Mouse (Mus musculus) left cerebral cortex, postnatal 36 days (tissue): ENCODE measurements around the gene Sh2d1a. TPM values are rescaled to one million over a fixed set of nuclear protein-coding genes. Genes with fewer than 3 reads are reported as not detected.

Source experiments
- DNase-seq, 2 experiments: peaks; one replicate each; pipeline ENCODE4 v3.0.0; 2021 to 2022; ENCODE audit warnings: low spot score in 2 of 2, mixed read lengths in 1 of 2
- intact Hi-C: fragments of 180-260 bp; cut with DNase I; formaldehyde crosslinking; loops from one replicate; pipeline ENCODE4 v1.15.1; 2025
- total RNA-seq, 2 experiments: library from RNA; stranded (reverse); gene quantifications; 2 replicates each; pipeline ENCODE4 v1.2.3; 2021

Gene Sh2d1a
- not detected for total RNA-seq

DNA sequence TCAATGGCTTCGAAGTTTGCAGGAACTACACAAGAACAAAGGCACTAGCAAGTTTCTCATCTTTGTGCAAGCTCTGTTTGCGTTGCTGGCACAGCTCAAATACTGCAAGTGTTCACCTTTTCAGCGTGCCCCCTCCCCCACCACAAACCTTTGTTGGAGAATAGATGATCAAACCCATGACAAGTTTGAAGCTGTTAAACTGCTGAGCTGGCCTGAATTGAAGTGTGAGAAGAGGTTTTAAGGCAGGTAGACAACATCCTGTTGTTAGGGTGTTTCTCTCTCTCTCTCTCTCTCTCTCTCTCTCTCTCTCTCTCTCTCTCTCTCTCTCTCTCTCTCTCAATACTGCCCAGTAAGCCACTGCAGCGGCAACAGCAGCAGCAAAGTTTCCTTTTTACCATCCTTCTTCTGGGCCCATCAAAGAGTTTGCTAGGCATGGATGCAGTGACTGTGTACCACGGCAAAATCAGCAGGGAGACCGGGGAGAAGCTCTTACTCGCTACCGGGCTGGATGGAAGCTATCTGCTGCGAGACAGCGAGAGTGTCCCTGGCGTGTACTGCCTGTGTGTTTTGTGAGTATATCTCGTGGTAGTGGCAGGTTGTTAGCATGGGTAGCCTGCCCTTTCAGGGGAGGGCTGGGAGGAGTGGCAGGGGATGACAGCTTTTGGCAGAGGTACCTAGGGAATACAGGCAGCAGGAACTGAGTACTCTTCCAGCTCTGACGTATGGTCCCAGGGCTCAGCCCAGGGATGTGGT lies at the start of gene Sh2d1a:
Gene Sh2d1a (plus strand): TSS at position 163 of the 753 bp plus-strand sequence.
- no peak for DNase-seq
- intact Hi-C loops: no loop called here

GRCm38 (mm10) chrX:42453001-42453400 lies 49.3 kb upstream of the Sh2d1a start:
- intact Hi-C loops: no loop called here
- no peak for DNase-seq

DNA sequence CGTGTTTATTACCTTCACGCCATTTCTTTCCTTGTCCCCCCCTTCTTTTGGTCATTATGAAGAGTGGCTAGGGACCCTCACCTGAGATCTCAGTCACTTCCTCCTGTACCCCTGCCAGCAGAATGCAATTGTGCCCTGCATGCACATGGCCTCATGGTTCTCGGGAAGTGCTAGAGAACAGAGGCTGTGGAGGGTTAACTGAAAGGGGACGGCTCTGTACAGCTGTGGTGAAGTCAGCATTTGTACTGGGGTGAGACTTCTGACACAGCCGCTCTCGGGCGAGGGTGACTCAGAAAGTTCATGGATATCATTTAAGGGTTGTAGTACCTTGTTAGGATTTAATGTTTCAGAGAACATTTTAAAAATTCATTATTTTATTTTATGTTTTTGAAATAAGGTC lies 47.7 kb upstream of the Sh2d1a start:
- intact Hi-C loops: no loop called here
- DNase-seq: no peak

DNA sequence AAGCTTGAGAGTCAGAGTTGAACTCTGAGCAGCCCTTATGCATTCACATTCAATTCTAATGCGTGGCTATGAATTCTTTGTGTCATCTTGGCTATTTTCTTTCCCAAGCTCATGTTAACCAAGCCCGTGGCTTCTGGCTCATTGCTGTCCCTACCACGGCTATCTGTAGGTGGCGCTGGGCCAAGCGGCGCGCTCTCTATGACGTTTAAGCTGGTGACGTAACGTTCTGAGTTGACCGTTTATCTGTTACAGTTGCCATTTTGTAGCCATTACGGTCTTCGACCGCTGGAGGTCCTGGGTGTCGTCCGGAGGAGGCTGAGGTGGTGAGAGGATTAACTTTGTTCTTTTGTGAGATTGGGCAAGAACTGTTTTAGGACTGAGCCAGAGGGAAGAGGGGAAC lies 12.8 kb upstream of the Sh2d1a start, which contains the start of gene Tex13c2:
Gene Tex13c2 (plus strand): TSS at position 246 of the 400 bp plus-strand sequence.
- no peak for DNase-seq
- intact Hi-C loops: no loop called here

- no peak for DNase-seq
- intact Hi-C loops: no loop called here
These were observed 11.9 kb upstream of the Sh2d1a start for GRCm38 (mm10) chrX:42490336-42490735.

DNA sequence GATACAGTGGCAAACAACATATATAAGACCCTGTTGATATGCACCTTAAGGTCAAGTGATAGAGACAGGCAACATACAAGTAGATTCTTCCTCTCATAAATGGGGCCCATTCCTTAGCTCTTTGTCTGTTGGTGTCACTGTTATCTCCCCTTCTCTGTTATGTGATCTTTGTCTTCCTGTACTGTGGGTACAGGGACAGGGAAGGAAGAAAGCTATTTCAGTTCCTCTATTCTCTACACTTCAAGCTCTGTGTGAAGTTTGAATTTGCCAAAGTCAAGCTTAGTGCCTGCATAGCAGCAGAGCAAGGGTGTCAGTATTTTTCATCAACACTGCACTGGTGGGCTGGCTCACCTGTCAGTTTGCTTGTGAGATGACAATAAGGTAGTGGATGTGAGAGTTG lies 1.7 kb upstream of the Sh2d1a start:
- intact Hi-C loops: no loop called here
- no peak for DNase-seq

GRCm38 (mm10) chrX:42511105-42511504 lies 8.9 kb downstream of the Sh2d1a start:
- intact Hi-C loops: no loop called here
- no peak for DNase-seq

DNA sequence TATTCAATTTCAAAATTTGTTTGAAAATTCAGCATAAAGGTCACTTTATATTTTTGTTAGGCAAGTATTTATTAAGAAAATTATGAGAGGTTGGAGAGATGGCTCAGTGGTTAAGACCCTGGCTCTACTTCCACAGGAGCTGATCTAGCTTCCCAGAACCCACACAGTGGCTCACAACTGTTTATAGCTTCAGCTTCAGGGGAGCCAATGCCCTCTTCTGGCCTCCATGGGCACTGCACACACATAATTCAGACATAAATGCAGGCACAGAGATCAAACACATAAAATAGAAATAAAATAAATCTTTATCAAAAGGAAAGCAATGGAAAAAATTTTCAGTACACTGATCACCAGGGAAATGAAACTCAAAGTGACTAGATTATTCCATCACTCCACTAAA lies 10.3 kb downstream of the Sh2d1a start:
- no peak for DNase-seq
- intact Hi-C loops: no loop called here

GRCm38 (mm10) chrX:42522868-42523267 lies 20.6 kb downstream of the Sh2d1a start:
- DNase-seq: no peak
- intact Hi-C loops: no loop called here

GRCm38 (mm10) chrX:42530703-42531102 lies 28.4 kb downstream of the Sh2d1a start:
- intact Hi-C loops: no loop called here
- DNase-seq: no peak

GRCm38 (mm10) chrX:42540030-42540755 lies 37.9 kb downstream of the Sh2d1a start:
- intact Hi-C loops: no loop called here
- DNase-seq: no peak

- intact Hi-C loops: no loop called here
- DNase-seq: peak; percentile 33 to 61
These were observed 38.5 kb downstream of the Sh2d1a start for GRCm38 (mm10) chrX:42540756-42541053.

GRCm38 (mm10) chrX:42545076-42545475 lies 42.8 kb downstream of the Sh2d1a start:
- intact Hi-C loops: no loop called here
- DNase-seq: no peak

- intact Hi-C loops: no loop called here
These were observed 46.3 kb downstream of the Sh2d1a start for GRCm38 (mm10) chrX:42548513-42548912.

GRCm38 (mm10) chrX:42557284-42557683 lies 55.0 kb downstream of the Sh2d1a start:
- intact Hi-C loops: loop anchor here (10.0 kb wide), 1 partner anchor 868 kb away; the partner anchor contains the start of gene Tenm1
- DNase-seq: peak; percentile 30

More at GRCm38 (mm10) chrX:42548513-42548912, 46.3 kb downstream of the Sh2d1a start:
- no peak for DNase-seq

GRCm38 (mm10) chrX:42558683-42559082 lies 56.4 kb downstream of the Sh2d1a start:
- intact Hi-C loops: loop anchor here (10.0 kb wide), 1 partner anchor 866 kb away; the partner anchor contains the start of gene Tenm1
- no peak for DNase-seq

Other genes with a start within 250 kb of the Sh2d1a start
- gene Tex13c2, start 12.8 kb upstream of the Sh2d1a start, total RNA-seq: not detected